Mouse (Mus musculus): Measurements from ENCODE around the gene Tmem88b.

- no peak for TF ChIP-seq CTCF (IDR thresholded peaks at IDR 0.05 in 2 of 3, conservative IDR thresholded peaks at IDR 0.05 in 1 of 3; ENCODE audit: control insufficient read depth in 1 of 3, insufficient read depth in 1 of 3, low read depth in 2 of 3, low read length in 3 of 3, poor library complexity in 1 of 3, severe bottlenecking in 1 of 3)
- TF ChIP-seq TCF12 (IDR thresholded peaks at IDR 0.05; ENCODE audit: low read depth, low read length): peak; percentile 95
These were observed 2.6 kb upstream of the Tmem88b start for GRCm38 (mm10) chr4:155788300-155788699.
